Mouse (Mus musculus): ENCODE results near the gene Derl3. TPM values are rescaled to one million over a fixed set of nuclear protein-coding genes. Genes with fewer than 3 reads are reported as not detected.
"Not testable (repeated sequence)": the region's sequence is repeated elsewhere in the genome, so short reads cannot be mapped to it uniquely, and the experiment has no call there.

Derl3 gene
- polyA plus RNA-seq, 1 experiment from 2014 or later = 1.5 TPM

DNA sequence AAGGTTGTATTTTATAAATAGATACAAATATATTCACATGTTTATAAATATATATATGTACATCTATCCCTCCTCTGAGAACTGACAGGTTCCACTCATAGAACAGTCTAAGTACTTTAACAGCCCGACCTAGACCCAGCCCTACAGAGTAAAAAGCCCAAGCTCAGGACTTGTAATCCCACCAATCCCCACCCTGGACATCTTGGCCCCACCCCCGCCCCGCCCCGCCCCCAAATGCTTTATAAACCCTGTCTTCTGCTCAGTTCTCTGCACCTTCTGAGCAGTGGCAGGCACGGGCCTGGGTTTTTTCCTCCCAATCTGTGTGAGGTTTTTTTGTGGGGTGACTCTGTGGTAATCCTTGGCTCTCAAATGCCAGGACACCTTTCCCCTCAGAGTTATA is 39.1 kb upstream of the Derl3 start:
- peaks cover 16% of the 10 kb centered on the region for H3K36me3 ChIP-seq (replicated peaks; ENCODE audit: control insufficient read depth, insufficient read depth)
- no peak overlapping the region for H3K4me2 ChIP-seq (replicated peaks)
- no peak overlapping the region for H3K27ac ChIP-seq
- ATAC-seq (ENCODE audit: low FRiP score) (no peak), DNase-seq (ENCODE audit: low spot score) (no peak)
- no peaks in the 10 kb centered on the region for H3K9me3 ChIP-seq (ENCODE audit: control insufficient read depth, low read length)
- no peak overlapping the region for H3K4me3 ChIP-seq (replicated peaks; ENCODE audit: low read length)
- H3K27me3 ChIP-seq (ENCODE audit: control insufficient read depth, insufficient read depth, low read length) = no peaks in the 10 kb centered on the region
- peaks cover 24% of the 10 kb centered on the region for H3K4me1 ChIP-seq (replicated peaks; ENCODE audit: control insufficient read depth, insufficient read depth, low read length)
- whole genome bisulfite sequencing = 51% methylated on average over 5 of the region's 5 CpGs
- H3K9ac ChIP-seq = no peak overlapping the region

- peaks cover 16% of the 10 kb centered on the region for H3K36me3 ChIP-seq (replicated peaks; ENCODE audit: control insufficient read depth, insufficient read depth)
- no peak overlapping the region for H3K4me2 ChIP-seq (replicated peaks)
- H3K9ac ChIP-seq = no peak overlapping the region
- H3K27ac ChIP-seq = no peak overlapping the region
- H3K4me3 ChIP-seq (replicated peaks; ENCODE audit: low read length) = no peak overlapping the region
- no peaks in the 10 kb centered on the region for H3K27me3 ChIP-seq (ENCODE audit: control insufficient read depth, insufficient read depth, low read length)
- DNase-seq (ENCODE audit: low spot score) (no peak), ATAC-seq (ENCODE audit: low FRiP score) (no peak)
- H3K9me3 ChIP-seq (ENCODE audit: control insufficient read depth, low read length) = no peaks in the 10 kb centered on the region
- peaks cover 24% of the 10 kb centered on the region for H3K4me1 ChIP-seq (replicated peaks; ENCODE audit: control insufficient read depth, insufficient read depth, low read length)
- 88% methylated on average over 6 of the region's 6 CpGs for WGBS
Observed at GRCm38 (mm10) chr10:75854791-75855190, 38.4 kb upstream of the Derl3 start.

GRCm38 (mm10) chr10:75855416-75855981 is 37.7 kb upstream of the Derl3 start:
- 87% methylated on average over 15 of the region's 15 CpGs for WGBS
- Histone ChIP-seq H3K4me3 (replicated peaks; ENCODE audit: low read length) (no peak overlapping the region), H3K27ac (no peak overlapping the region), H3K36me3 (replicated peaks; ENCODE audit: control insufficient read depth, insufficient read depth) (peaks cover 16% of the 10 kb centered on the region), H3K9ac (no peak overlapping the region), H3K27me3 (ENCODE audit: control insufficient read depth, insufficient read depth, low read length) (no peaks in the 10 kb centered on the region), H3K4me2 (replicated peaks) (no peak overlapping the region), H3K4me1 (replicated peaks; ENCODE audit: control insufficient read depth, insufficient read depth, low read length) (peaks cover 25% of the 10 kb centered on the region), H3K9me3 (ENCODE audit: control insufficient read depth, low read length) (no peaks in the 10 kb centered on the region)
- ATAC-seq (ENCODE audit: low FRiP score) (no peak), DNase-seq (ENCODE audit: low spot score) (no peak)

GRCm38 (mm10) chr10:75856155-75856907 is 36.9 kb upstream of the Derl3 start:
- no peaks in the 10 kb centered on the region for H3K9me3 ChIP-seq (ENCODE audit: control insufficient read depth, low read length)
- DNase-seq (ENCODE audit: low spot score) = no peak
- WGBS = 87% methylated on average over 11 of the region's 11 CpGs

GRCm38 (mm10) chr10:75856976-75857375 is 36.2 kb upstream of the Derl3 start:
- H3K9ac ChIP-seq = no peak overlapping the region
- H3K4me1 ChIP-seq (replicated peaks; ENCODE audit: control insufficient read depth, insufficient read depth, low read length) = peaks cover 21% of the 10 kb centered on the region
- DNase-seq (ENCODE audit: low spot score) (no peak), ATAC-seq (ENCODE audit: low FRiP score) (no peak)
- no peak overlapping the region for H3K4me2 ChIP-seq (replicated peaks)
- H3K27ac ChIP-seq = no peak overlapping the region
- H3K27me3 ChIP-seq (ENCODE audit: control insufficient read depth, insufficient read depth, low read length) = no peaks in the 10 kb centered on the region
- no peak overlapping the region for H3K4me3 ChIP-seq (replicated peaks; ENCODE audit: low read length)
- 89% methylated on average over 3 of the region's 3 CpGs for WGBS
- no peaks in the 10 kb centered on the region for H3K9me3 ChIP-seq (ENCODE audit: control insufficient read depth, low read length)
- peaks cover 16% of the 10 kb centered on the region for H3K36me3 ChIP-seq (replicated peaks; ENCODE audit: control insufficient read depth, insufficient read depth)

More at GRCm38 (mm10) chr10:75856155-75856907, 36.9 kb upstream of the Derl3 start:
- Histone ChIP-seq H3K4me2 (replicated peaks) (no peak overlapping the region), H3K27ac (no peak overlapping the region), H3K36me3 (replicated peaks; ENCODE audit: control insufficient read depth, insufficient read depth) (peaks cover 16% of the 10 kb centered on the region), H3K4me3 (replicated peaks; ENCODE audit: low read length) (no peak overlapping the region), H3K27me3 (ENCODE audit: control insufficient read depth, insufficient read depth, low read length) (no peaks in the 10 kb centered on the region), H3K4me1 (replicated peaks; ENCODE audit: control insufficient read depth, insufficient read depth, low read length) (peaks cover 27% of the 10 kb centered on the region), H3K9ac (no peak overlapping the region)
- no peak for ATAC-seq (ENCODE audit: low FRiP score)

DNA sequence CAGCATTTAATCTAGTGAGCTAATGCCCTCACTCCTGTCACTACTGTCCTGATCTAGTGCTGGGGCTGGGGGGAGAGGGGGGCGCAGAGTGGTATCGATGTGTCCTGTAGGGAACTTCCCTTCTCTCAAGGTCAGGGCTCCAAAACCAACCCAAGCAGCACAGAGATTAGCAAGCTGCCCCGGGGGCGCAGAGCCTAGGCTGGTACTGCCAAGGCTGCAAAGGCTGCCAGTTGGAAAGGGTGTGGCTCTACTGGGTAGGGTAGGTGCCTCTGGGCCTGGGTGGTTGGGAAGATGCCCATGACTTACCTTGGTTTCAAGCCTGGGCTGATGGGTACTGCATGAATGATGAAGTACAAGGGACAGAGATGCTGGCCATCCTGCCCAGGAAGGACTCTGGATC is 35.6 kb upstream of the Derl3 start:
- Histone ChIP-seq H3K9ac (no peak overlapping the region), H3K4me2 (replicated peaks) (no peak overlapping the region)

DNA sequence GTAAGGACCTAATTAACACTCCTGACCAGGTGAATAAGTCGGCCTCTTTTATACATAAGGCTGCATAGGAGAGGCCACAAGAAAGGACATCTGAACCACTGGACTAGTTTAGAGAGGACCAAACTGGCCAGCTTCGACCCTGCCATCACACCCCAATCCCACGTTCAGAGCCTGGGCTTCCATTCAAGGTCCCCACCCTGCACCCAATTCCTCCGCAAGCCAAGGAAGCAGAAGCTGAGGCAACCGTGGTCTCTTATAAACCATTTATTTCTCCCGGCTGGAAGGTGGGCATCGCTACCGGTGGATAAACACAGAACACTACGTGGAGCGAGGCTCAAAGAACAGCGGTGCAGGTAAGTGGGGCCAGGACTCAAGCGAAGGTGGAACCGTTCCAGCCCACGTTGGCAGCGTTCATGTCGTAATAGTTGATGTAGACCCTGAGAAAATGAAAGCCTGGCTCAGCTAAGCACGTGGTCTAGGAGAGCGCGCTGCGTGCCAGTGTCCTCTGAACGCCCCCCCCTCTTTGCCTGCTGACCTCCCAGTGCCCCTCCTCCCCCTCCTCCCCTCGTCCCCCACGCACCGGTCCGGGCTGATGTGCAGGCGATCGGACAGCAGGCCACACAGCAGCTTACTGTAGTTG is 34.0 kb upstream of the Derl3 start:
- H3K9me3 ChIP-seq (ENCODE audit: control insufficient read depth, low read length) = no peaks in the 10 kb centered on the region
- 3% methylated on average over 26 of the region's 27 CpGs for WGBS
- peaks cover 21% of the 10 kb centered on the region for H3K4me1 ChIP-seq (replicated peaks; ENCODE audit: control insufficient read depth, insufficient read depth, low read length)
- peak overlapping the region; percentile 68 for H3K4me2 ChIP-seq (replicated peaks)
- H3K9ac ChIP-seq = peak overlapping the region; percentile 90
- H3K4me3 ChIP-seq (replicated peaks; ENCODE audit: low read length) = peak overlapping the region; percentile 70
- H3K36me3 ChIP-seq (replicated peaks; ENCODE audit: control insufficient read depth, insufficient read depth) = peaks cover 16% of the 10 kb centered on the region
- peak; percentile 82 for ATAC-seq (ENCODE audit: low FRiP score)
- H3K27ac ChIP-seq = peak overlapping the region; percentile 97
- peak; percentile 58 for DNase-seq (ENCODE audit: low spot score)
- no peaks in the 10 kb centered on the region for H3K27me3 ChIP-seq (ENCODE audit: control insufficient read depth, insufficient read depth, low read length)

More for the DNA sequence above, 35.6 kb upstream of the Derl3 start:
- no peak overlapping the region for H3K27ac ChIP-seq
- H3K4me3 ChIP-seq (replicated peaks; ENCODE audit: low read length) = no peak overlapping the region
- WGBS = 97% methylated on average over 4 of the region's 4 CpGs
- peaks cover 16% of the 10 kb centered on the region for H3K36me3 ChIP-seq (replicated peaks; ENCODE audit: control insufficient read depth, insufficient read depth)
- DNase-seq (ENCODE audit: low spot score) = no peak
- H3K4me1 ChIP-seq (replicated peaks; ENCODE audit: control insufficient read depth, insufficient read depth, low read length) = peaks cover 21% of the 10 kb centered on the region
- H3K27me3 ChIP-seq (ENCODE audit: control insufficient read depth, insufficient read depth, low read length) = no peaks in the 10 kb centered on the region
- no peaks in the 10 kb centered on the region for H3K9me3 ChIP-seq (ENCODE audit: control insufficient read depth, low read length)
- no peak for ATAC-seq (ENCODE audit: low FRiP score)

- H3K4me1 ChIP-seq (replicated peaks; ENCODE audit: control insufficient read depth, insufficient read depth, low read length) = peaks cover 21% of the 10 kb centered on the region
- peak; percentile 96 for DNase-seq (ENCODE audit: low spot score)
- peak within 1 kb of the TSS; percentile 70 for H3K4me3 ChIP-seq (replicated peaks; ENCODE audit: low read length)
- not testable (repeated sequence) for H3K27me3 ChIP-seq (ENCODE audit: control insufficient read depth, insufficient read depth, low read length); H3K9me3 ChIP-seq (ENCODE audit: control insufficient read depth, low read length)
- H3K27ac ChIP-seq = peak within 1 kb of the TSS; percentile 97
- 2% methylated on average over 35 of the region's 46 CpGs for WGBS
- peak; percentile 96 for ATAC-seq (ENCODE audit: low FRiP score)
- H3K36me3 ChIP-seq (replicated peaks; ENCODE audit: control insufficient read depth, insufficient read depth) = peaks cover 16% of the 10 kb centered on the region
- peak within 1 kb of the TSS; percentile 90 for H3K9ac ChIP-seq
- peak within 1 kb of the TSS; percentile 68 for H3K4me2 ChIP-seq (replicated peaks)
Observed at GRCm38 (mm10) chr10:75859786-75860470, 33.3 kb upstream of the Derl3 start, which contains the start of gene Mif. Mif (minus strand) TSS chr10:75860240.

DNA sequence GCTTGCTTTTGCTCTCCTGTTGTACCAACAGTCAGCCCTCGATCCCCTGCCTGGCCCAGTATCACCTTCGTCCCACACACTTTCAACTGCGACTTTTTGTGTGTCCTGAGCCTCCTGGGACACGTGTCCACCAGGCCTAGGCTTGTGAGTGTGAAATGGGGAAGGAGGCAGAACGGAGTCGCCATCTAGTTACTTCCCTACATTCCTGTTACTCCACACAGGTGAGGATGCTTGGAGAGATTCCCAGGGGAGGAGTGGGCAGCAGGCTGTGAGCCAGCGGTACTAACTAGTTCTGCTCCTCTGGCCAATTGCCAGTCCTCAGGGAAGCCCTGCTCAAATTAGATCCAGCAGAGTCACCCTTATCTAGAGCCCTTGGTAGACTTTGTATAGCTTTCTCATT is 32.5 kb upstream of the Derl3 start:
- Histone ChIP-seq H3K4me2 (replicated peaks) (peak overlapping the region; percentile 68), H3K27ac (peak overlapping the region; percentile 97), H3K4me3 (replicated peaks; ENCODE audit: low read length) (peak overlapping the region; percentile 70; the same call in 1 of the 2 replicates), H3K4me1 (replicated peaks; ENCODE audit: control insufficient read depth, insufficient read depth, low read length) (peaks cover 21% of the 10 kb centered on the region), H3K36me3 (replicated peaks; ENCODE audit: control insufficient read depth, insufficient read depth) (peaks cover 16% of the 10 kb centered on the region), H3K9ac (peak overlapping the region; percentile 90; the same call in 1 of the 2 replicates), H3K27me3 (ENCODE audit: control insufficient read depth, insufficient read depth, low read length) (no peaks in the 10 kb centered on the region), H3K9me3 (ENCODE audit: control insufficient read depth, low read length) (no peaks in the 10 kb centered on the region)
- ATAC-seq (ENCODE audit: low FRiP score) (no peak), DNase-seq (ENCODE audit: low spot score) (peak; percentile 33)
- 26% methylated on average over 7 of the region's 7 CpGs for WGBS

Data from hindbrain, embryonic 14.5 days (tissue).